Mouse (Mus musculus) spleen, postnatal 4 days (tissue): ENCODE data around the gene Sphkap.

Experiments used
- DNase-seq, 2 experiments: peaks; one replicate each; pipeline ENCODE4 v3.0.0; 2022; ENCODE audit warnings: low spot score in 2 of 2

The Sphkap gene

GRCm38 (mm10) chr1:83408021-83408464 is at the start of gene Sphkap:
Gene Sphkap, minus strand, starts transcription at chr1:83408200.
- no peak for DNase-seq

- no peak for DNase-seq
These were observed 43.3 kb upstream of the Sphkap start for GRCm38 (mm10) chr1:83451291-83451690.

DNA sequence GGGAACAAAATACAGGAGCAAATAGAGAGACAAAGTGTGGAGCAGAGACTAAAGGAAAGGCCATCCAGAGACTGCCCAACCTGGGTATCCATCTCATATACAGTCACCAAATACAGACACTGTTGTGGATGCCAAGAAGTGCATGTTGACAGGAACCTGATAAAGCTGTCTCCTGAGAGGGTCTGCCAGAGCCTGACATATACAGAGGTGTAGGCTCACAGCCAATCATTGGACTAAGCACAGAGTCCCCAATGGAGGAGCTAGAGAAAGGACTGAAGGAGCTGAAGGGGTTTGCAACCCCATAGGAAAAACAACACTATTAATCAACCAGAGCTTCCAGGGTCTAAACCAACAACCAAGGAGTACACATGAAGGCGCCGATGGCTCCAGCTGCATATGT is 32.4 kb upstream of the Sphkap start:
- no peak for DNase-seq

- DNase-seq = no peak
These were observed 25.9 kb upstream of the Sphkap start for GRCm38 (mm10) chr1:83433932-83434331.

- DNase-seq = no peak
These were observed 21.9 kb upstream of the Sphkap start for GRCm38 (mm10) chr1:83429866-83430265.

DNA sequence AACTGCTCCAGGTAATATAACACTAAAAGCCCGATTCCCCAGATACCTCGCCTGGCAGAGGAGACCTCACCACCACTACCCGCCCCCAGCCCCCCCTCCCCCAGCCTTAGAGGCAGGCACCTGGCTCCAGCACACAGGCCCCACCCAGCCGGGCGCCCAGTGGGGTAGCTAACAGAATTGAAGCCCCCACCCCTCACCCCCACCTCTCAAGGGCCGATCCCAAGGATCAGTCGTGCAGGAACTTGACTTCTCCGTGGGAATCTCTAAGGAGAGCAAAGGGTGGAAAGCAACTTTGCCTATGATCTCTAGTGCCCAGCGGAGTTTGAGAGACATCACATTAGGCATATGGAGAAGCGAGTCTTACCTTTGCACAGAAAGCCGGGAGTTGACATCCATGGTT is 384 bp downstream of the Sphkap start:
- DNase-seq = no peak

- no peak for DNase-seq
These were observed 984 bp downstream of the Sphkap start for GRCm38 (mm10) chr1:83406882-83407549.

- no peak for DNase-seq
These were observed 6.9 kb downstream of the Sphkap start for GRCm38 (mm10) chr1:83401079-83401478.

DNA sequence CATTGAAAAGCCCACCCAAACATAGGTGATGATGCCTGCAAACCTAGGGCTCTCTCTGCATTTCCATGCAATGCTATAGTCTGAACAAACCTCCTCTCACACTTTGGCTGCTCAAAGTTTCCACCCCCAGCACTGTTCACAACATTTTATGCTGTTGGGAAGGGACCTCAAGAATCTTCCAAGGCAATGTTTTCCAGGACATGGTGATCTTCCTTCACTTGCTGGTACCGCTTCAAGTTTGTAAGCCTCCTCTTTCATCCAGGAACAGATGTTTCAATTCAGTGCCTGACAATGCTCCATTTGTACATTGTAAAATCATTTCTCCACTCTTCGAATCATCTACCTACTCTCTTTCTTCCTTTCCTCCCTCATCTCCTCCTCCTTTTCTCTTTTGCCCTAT is 11.7 kb downstream of the Sphkap start:
- DNase-seq = no peak

- DNase-seq = no peak
These were observed 12.4 kb downstream of the Sphkap start for GRCm38 (mm10) chr1:83395559-83395958.

DNA sequence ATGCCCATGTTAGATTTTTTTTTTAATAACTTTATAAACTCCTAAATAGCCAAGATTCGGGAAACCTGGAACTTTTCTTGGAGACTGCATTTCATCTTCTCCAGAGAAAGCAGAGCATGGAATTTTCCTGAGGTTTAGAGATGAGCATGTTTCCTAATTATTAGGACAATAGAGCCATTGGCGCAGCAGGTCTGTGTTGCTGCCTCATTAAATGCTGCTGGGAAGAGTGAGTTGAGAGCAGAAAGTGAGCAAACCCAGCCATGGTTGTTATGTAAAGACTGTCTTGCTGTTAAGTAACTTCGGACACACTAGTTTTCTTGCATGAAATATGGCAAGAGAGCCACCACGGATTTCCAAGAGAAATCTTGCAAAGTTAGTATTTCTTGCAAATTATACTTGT is 18.6 kb downstream of the Sphkap start:
- no peak for DNase-seq

DNA sequence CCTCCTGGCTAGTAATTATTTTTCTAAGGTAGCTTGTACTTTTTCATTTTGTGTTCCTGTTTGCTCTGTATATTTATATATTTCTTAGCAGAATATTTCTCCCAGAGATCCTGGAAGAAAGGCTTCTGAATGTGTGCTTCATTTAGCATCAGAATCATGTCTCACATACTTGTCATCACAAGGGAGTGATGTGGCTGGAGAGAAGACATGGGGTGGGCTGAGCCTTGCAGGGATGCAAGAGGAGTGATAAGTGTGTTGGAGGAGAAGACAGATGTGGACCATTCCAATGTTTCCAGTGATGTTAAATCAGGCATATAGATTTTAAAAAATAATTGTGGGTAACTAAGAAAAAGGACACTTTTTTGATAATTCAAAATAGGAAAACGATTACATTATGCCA is 30.6 kb downstream of the Sphkap start:
- DNase-seq = no peak

GRCm38 (mm10) chr1:83366456-83366855 is 41.5 kb downstream of the Sphkap start:
- DNase-seq = no peak

- no peak for DNase-seq
These were observed 45.8 kb downstream of the Sphkap start for GRCm38 (mm10) chr1:83362168-83362567.

- no peak for DNase-seq
These were observed 61.5 kb downstream of the Sphkap start for GRCm38 (mm10) chr1:83346453-83346852.

GRCm38 (mm10) chr1:83345572-83345971 is 62.4 kb downstream of the Sphkap start:
- DNase-seq = no peak

DNA sequence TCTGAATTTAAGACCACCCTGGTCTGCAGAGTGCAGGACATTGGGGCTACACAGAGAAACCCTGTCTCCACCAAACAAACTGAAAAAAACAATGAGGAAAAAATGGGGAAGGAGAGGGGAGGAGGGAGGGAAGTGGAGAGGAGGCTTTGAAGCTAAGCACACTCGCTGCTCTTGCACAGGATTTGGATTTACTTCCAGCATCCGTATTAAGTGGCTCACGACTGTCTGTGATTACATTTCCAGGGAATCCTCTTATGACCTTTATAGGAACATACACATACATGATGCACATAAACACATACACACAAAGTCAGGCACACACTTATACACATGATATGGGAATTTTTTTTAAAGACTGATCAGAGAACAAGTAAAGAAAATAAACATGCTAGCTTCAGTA is 62.9 kb downstream of the Sphkap start:
- no peak for DNase-seq

- no peak for DNase-seq
These were observed 65.2 kb downstream of the Sphkap start for GRCm38 (mm10) chr1:83342726-83343250.

GRCm38 (mm10) chr1:83339358-83339757 is 68.6 kb downstream of the Sphkap start:
- DNase-seq = no peak

DNA sequence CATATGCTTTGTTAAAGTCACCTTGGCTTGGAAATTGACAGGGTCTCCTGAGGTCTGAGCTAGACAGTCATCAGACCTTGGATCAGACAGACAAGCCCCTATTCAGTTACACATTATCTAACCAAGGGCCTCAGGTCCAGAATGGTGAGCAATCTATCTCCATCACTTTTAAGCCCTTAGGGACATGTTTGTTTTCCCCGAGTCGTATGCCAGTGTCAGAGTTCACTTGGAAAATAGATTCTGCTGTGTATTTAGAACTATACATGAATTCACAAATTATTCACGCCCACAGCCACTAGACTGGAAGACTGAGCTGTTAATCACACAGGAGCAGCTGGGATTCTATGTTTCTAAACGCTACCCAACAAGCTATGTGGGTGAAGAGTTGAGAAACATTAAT is 91.1 kb downstream of the Sphkap start:
- no peak for DNase-seq

DNA sequence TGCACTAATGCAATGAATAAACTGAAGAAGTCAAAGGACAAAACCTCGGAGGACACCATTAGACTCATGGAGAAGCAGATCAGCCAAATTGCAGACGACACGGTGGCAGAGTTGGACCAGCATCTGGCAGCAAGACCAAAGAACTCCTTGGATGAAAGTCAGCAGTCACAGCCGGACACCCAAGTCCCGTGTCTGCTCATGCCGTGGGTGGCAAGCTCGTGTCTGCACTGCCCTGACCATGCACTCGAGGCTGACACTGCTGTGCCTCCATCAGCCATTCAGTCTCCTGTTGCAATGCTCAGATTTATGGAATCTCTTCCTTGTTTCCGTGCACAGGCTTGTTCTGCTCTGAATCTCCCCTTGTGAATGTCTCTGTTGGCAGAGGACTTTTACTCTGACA is 92.9 kb downstream of the Sphkap start:
- no peak for DNase-seq

- DNase-seq = no peak
These were observed 96.2 kb downstream of the Sphkap start for GRCm38 (mm10) chr1:83311607-83312295.
